Mouse (Mus musculus) midbrain, embryonic 16.5 days (tissue): Measurements from ENCODE around the gene Hist1h3c. TPM values are rescaled to one million over a fixed set of nuclear protein-coding genes. Genes with fewer than 3 reads are reported as not detected.
"Not testable (repeated sequence)": the region's sequence is repeated elsewhere in the genome, so short reads cannot be mapped to it uniquely, and the experiment has no call there.

ENCODE experiments used
- ATAC-seq: fragments of 200-750 bp; cut with Nextera tagmentation; 2 replicates; pipeline ENCODE4 v1.8.0; 2017; ENCODE audit warnings: moderate TSS enrichment
- H3K27ac ChIP-seq: fragments of 300-500 bp; sonication (generic); 2 replicates; pipeline ENCODE4 v1.5.1; 2014; ENCODE audit warnings: mild to moderate bottlenecking, low read length, mixed read lengths
- H3K27me3 ChIP-seq: fragments of 300-500 bp; sonication (generic); 2 replicates; pipeline ENCODE4 v1.6.1; 2014; ENCODE audit warnings: low read depth, low read length, mixed read lengths; ENCODE audit not compliant: control insufficient read depth, insufficient read depth
- H3K36me3 ChIP-seq: fragments of 300-500 bp; sonication (generic); 2 replicates; pipeline ENCODE4 v1.6.1; 2014; ENCODE audit warnings: mild to moderate bottlenecking, low read length, moderate library complexity, mixed read lengths; ENCODE audit not compliant: control insufficient read depth, insufficient read depth
- H3K4me1 ChIP-seq: fragments of 300-500 bp; sonication (generic); 2 replicates; pipeline ENCODE4 v1.6.1; 2014; ENCODE audit warnings: mild to moderate bottlenecking, low read length, mixed read lengths; ENCODE audit not compliant: control insufficient read depth, insufficient read depth
- H3K4me2 ChIP-seq: fragments of 300-500 bp; sonication (generic); 2 replicates; pipeline ENCODE4 v1.6.1; 2014; ENCODE audit warnings: mild to moderate bottlenecking, low read length, mixed read lengths
- H3K4me3 ChIP-seq: fragments of 300-500 bp; sonication (generic); 2 replicates; pipeline ENCODE4 v1.5.1; 2014; ENCODE audit warnings: low read depth, mild to moderate bottlenecking, low read length, moderate library complexity, mixed read lengths
- H3K9ac ChIP-seq: fragments of 300-500 bp; sonication (generic); 2 replicates; pipeline ENCODE4 v1.6.1; 2014; ENCODE audit warnings: low read depth, low read length, mixed read lengths
- H3K9me3 ChIP-seq: fragments of 300-500 bp; sonication (generic); replicated peaks from 2 replicates; pipeline ENCODE4 v1.6.1; 2014; ENCODE audit warnings: mild to moderate bottlenecking, low read length, mixed read lengths; ENCODE audit not compliant: control insufficient read depth, poor library complexity, severe bottlenecking
- WGBS: fragments of 180-500 bp; shearing (Covaris S2); extraction: QIAGEN DNeasy Blood & Tissue Kit; methylation state at CpG from one replicate; pipeline ENCODE4 v1.1.7; 2014; 5-methylcytosine and 5-hydroxymethylcytosine counted together
- polyA plus RNA-seq: library from polyadenylated mRNA; unstranded; fragments of >200 nt; fragmentation: Nextera tagmentation; extraction: Ambion mirVana; gene quantifications from 2 replicates; pipeline ENCODE4 v1.2.1, GENCODE M21; 2015

Gene Hist1h3c
- 0.76 TPM in 1 of 2 replicates, not detected in the other for polyA plus RNA-seq

- WGBS = under 1% methylated on average over 22 of the region's 28 CpGs
- ATAC-seq = peak; percentile 72
Observed at GRCm38 (mm10) chr13:23745381-23746161, at the start of gene Hist1h3c. Gene Hist1h3c, minus strand, starts transcription at chr13:23745602.

DNA sequence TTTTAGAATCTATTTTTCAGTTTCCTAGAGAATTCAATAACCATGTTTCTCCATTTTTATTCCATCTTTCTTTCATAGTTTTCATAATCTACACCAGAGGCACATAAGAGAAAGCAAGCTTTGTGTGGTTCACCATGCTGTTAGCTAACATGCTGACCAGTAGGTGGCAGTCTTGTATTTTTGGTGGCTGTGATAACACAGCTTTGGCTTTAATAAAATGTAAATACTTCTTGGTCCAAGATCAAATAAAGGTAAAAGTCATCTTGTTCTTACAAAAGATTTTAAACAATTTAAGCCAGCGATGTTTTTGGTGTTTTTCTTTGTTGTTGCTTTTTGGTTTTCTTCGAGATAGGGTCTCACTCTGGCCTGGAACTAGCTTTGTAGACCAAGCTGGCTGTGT lies 47.1 kb upstream of the Hist1h3c start:
- Histone ChIP-seq H3K27ac (no peak overlapping the region), H3K4me3 (no peak overlapping the region), H3K4me2 (no peak overlapping the region), H3K36me3 (no peaks in the 10 kb centered on the region), H3K9ac (no peak overlapping the region), H3K9me3 (no peaks in the 10 kb centered on the region), H3K4me1 (no peaks in the 10 kb centered on the region), H3K27me3 (no peaks in the 10 kb centered on the region)
- 0 out of 2 replicates have a peak, but pooled peaks have one; percentile 76 for ATAC-seq
- 48% methylated on average over 2 of the region's 2 CpGs for WGBS

More at GRCm38 (mm10) chr13:23745381-23746161, at the start of gene Hist1h3c:
- Histone ChIP-seq H3K9ac (peak within 1 kb of the TSS; percentile 46; the same call in 1 of the 2 replicates), H3K27ac (peak within 1 kb of the TSS; percentile 95), H3K27me3 (no peaks in the 10 kb centered on the region), H3K4me3 (peak within 1 kb of the TSS; percentile 43), H3K4me1 (peaks cover 14% of the 10 kb centered on the region), H3K9me3 (no peaks in the 10 kb centered on the region), H3K36me3 (no peaks in the 10 kb centered on the region), H3K4me2 (peak within 1 kb of the TSS; percentile 84)

GRCm38 (mm10) chr13:23779025-23779424 lies 33.6 kb upstream of the Hist1h3c start:
- H3K4me2 ChIP-seq = no peak overlapping the region
- no peak overlapping the region for H3K9ac ChIP-seq
- no peak overlapping the region for H3K27ac ChIP-seq
- H3K4me3 ChIP-seq = no peak overlapping the region
- no peaks in the 10 kb centered on the region for H3K27me3 ChIP-seq
- WGBS = 92% methylated on average over 4 of the region's 4 CpGs
- no peaks in the 10 kb centered on the region for H3K36me3 ChIP-seq
- no peaks in the 10 kb centered on the region for H3K4me1 ChIP-seq
- no peak for ATAC-seq
- no peaks in the 10 kb centered on the region for H3K9me3 ChIP-seq

- Histone ChIP-seq H3K4me2 (no peak overlapping the region), H3K4me3 (no peak overlapping the region), H3K9ac (no peak overlapping the region), H3K9me3 (no peaks in the 10 kb centered on the region), H3K4me1 (no peaks in the 10 kb centered on the region), H3K27ac (no peak overlapping the region), H3K36me3 (no peaks in the 10 kb centered on the region), H3K27me3 (no peaks in the 10 kb centered on the region)
- 94% methylated on average over 7 of the region's 7 CpGs for WGBS
- no peak for ATAC-seq
Observed at GRCm38 (mm10) chr13:23778339-23778738, 32.9 kb upstream of the Hist1h3c start.

DNA sequence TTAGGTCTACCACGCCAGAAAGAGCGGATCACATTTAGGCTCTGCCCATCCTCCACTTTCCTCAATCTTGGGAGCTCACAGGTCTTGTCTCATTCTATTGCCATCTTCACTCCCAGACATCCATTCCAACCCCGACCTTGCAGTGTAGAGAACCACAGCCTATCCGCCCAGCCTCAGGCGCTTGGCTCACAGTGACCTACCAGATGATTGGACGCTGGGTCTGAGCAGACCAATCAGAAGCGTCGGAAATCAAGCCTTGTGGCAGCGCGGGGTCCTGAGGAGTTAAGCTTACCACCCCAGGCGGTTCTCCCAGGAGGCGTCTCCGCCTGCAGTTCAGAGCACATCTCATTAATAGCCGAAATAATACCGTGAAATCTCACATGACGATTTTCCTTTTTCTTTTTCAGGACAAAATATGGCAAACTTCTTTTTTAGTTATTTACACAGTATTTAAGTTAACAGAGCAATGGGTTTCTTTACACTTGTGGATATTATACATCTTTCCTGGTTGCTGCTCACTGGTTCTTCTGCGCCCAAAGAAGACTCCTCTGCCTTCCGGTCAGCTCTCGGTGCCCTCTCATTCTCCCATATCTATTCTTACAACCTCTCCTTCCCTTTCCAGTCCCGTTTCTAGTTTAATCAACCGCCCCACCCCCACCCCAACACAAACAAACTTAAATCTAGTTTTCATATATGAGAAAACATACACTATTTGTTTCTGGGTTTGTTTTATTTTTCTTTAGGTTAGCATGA lies 27.3 kb upstream of the Hist1h3c start:
- Histone ChIP-seq H3K9ac (no peak overlapping the region), H3K4me1 (peaks cover 8% of the 10 kb centered on the region)
- WGBS = 22% methylated on average over 21 of the region's 21 CpGs

GRCm38 (mm10) chr13:23769613-23770012 lies 24.2 kb upstream of the Hist1h3c start, which contains the start of gene Trim38:
Gene Trim38, plus strand, starts transcription at chr13:23769913.
- not testable (repeated sequence) for H3K4me3 ChIP-seq, ATAC-seq, H3K4me1 ChIP-seq, H3K27me3 ChIP-seq, H3K36me3 ChIP-seq, H3K27ac ChIP-seq, H3K4me2 ChIP-seq, H3K9me3 ChIP-seq, H3K9ac ChIP-seq
- WGBS = 96% methylated on average over 2 of the region's 2 CpGs

More for the DNA sequence above, 27.3 kb upstream of the Hist1h3c start:
- H3K36me3 ChIP-seq = no peaks in the 10 kb centered on the region
- peak overlapping the region; percentile 52 for H3K4me2 ChIP-seq
- ATAC-seq = peak; percentile 92
- H3K27me3 ChIP-seq = no peaks in the 10 kb centered on the region
- no peak overlapping the region for H3K27ac ChIP-seq
- peak overlapping the region; percentile 8; the same call in 1 of the 2 replicates for H3K4me3 ChIP-seq
- H3K9me3 ChIP-seq = no peaks in the 10 kb centered on the region

GRCm38 (mm10) chr13:23768834-23769397 lies 23.5 kb upstream of the Hist1h3c start:
- Histone ChIP-seq H3K4me3 (no peak overlapping the region), H3K36me3 (no peaks in the 10 kb centered on the region), H3K9ac (no peak overlapping the region), H3K9me3 (no peaks in the 10 kb centered on the region), H3K4me1 (peaks cover 16% of the 10 kb centered on the region), H3K27me3 (no peaks in the 10 kb centered on the region), H3K27ac (no peak overlapping the region), H3K4me2 (no peak overlapping the region)
- WGBS = 34% methylated on average over 5 of the region's 5 CpGs
- ATAC-seq = no peak

GRCm38 (mm10) chr13:23766772-23767171 lies 21.4 kb upstream of the Hist1h3c start:
- Histone ChIP-seq H3K27ac (no peak overlapping the region), H3K9me3 (no peaks in the 10 kb centered on the region), H3K4me3 (no peak overlapping the region), H3K36me3 (no peaks in the 10 kb centered on the region), H3K4me1 (peaks cover 18% of the 10 kb centered on the region), H3K27me3 (no peaks in the 10 kb centered on the region), H3K9ac (no peak overlapping the region), H3K4me2 (no peak overlapping the region)
- no peak for ATAC-seq
